Mouse (Mus musculus) embryonic facial prominence, embryonic 15.5 days (tissue): ENCODE results near the gene Tmem179. TPM values are rescaled to one million over a fixed set of nuclear protein-coding genes. Genes with fewer than 3 reads are reported as not detected.
A peak's percentile ranks its signal among the peaks of the same experiment; 100 is the strongest.

Experiments used
- ATAC-seq: fragments of 200-750 bp; cut with Nextera tagmentation; 2 replicates; pipeline ENCODE4 v1.8.0; 2017; ENCODE audit warnings: low read depth, moderate TSS enrichment; ENCODE audit not compliant: insufficient number of reproducible peaks, low FRiP score, low TSS enrichment
- H3K27ac ChIP-seq: fragments of 300-500 bp; sonication (generic); replicated peaks from 2 replicates; pipeline ENCODE4 v1.5.1; 2015; ENCODE audit warnings: mild to moderate bottlenecking, inconsistent platforms
- H3K27me3 ChIP-seq: fragments of 300-500 bp; sonication (generic); 2 replicates; pipeline ENCODE4 v1.6.1; 2015; ENCODE audit warnings: inconsistent platforms
- H3K36me3 ChIP-seq: fragments of 300-500 bp; sonication (generic); 2 replicates; pipeline ENCODE4 v1.6.1; 2015; ENCODE audit warnings: mild to moderate bottlenecking, inconsistent platforms
- H3K4me1 ChIP-seq: fragments of 300-500 bp; sonication (generic); 2 replicates; pipeline ENCODE4 v1.6.1; 2015; ENCODE audit warnings: inconsistent platforms
- H3K4me2 ChIP-seq: fragments of 300-500 bp; sonication (generic); replicated peaks from 2 replicates; pipeline ENCODE4 v1.6.1; 2015; ENCODE audit warnings: mild to moderate bottlenecking, inconsistent platforms
- H3K4me3 ChIP-seq: fragments of 300-500 bp; sonication (generic); replicated peaks from 2 replicates; pipeline ENCODE4 v1.5.1; 2015; ENCODE audit warnings: mild to moderate bottlenecking, inconsistent platforms
- H3K9ac ChIP-seq: fragments of 300-500 bp; sonication (generic); 2 replicates; pipeline ENCODE4 v1.6.1; 2015; ENCODE audit warnings: inconsistent platforms
- H3K9me3 ChIP-seq: fragments of 300-500 bp; sonication (generic); replicated peaks from 2 replicates; pipeline ENCODE4 v1.6.1; 2016; ENCODE audit warnings: inconsistent platforms
- WGBS: fragments of 180-500 bp; shearing (Covaris S2); methylation state at CpG from one replicate; pipeline ENCODE4 v1.1.7; 2015; 5-methylcytosine and 5-hydroxymethylcytosine counted together
- polyA plus RNA-seq: library from polyadenylated mRNA; unstranded; fragments of >200 nt; fragmentation: Nextera tagmentation; extraction: Ambion mirVana; gene quantifications from 2 replicates; pipeline ENCODE4 v1.2.1, GENCODE M21; 2015

The Tmem179 gene
- polyA plus RNA-seq, 1 experiment from 2014 or later, result 0.45 TPM

- no peak overlapping the region for H3K9ac ChIP-seq
- no peaks in the 10 kb centered on the region for H3K36me3 ChIP-seq
- no peak overlapping the region for H3K27ac ChIP-seq
- no peak for ATAC-seq
- 76% methylated on average over 6 of the region's 6 CpGs for WGBS
- no peaks in the 10 kb centered on the region for H3K27me3 ChIP-seq
- H3K4me1 ChIP-seq, result no peaks in the 10 kb centered on the region
- H3K4me2 ChIP-seq, result no peak overlapping the region
- no peaks in the 10 kb centered on the region for H3K9me3 ChIP-seq
- H3K4me3 ChIP-seq, result no peak overlapping the region
Observed at GRCm38 (mm10) chr12:112537233-112537632, 20.7 kb upstream of the Tmem179 start.

- no peak overlapping the region for H3K27ac ChIP-seq
- no peak overlapping the region for H3K4me3 ChIP-seq
- H3K9ac ChIP-seq, result no peak overlapping the region
- WGBS, result 47% methylated on average over 4 of the region's 4 CpGs
- no peak overlapping the region for H3K4me2 ChIP-seq
- ATAC-seq, result no peak
- H3K4me1 ChIP-seq, result no peaks in the 10 kb centered on the region
- H3K9me3 ChIP-seq, result no peaks in the 10 kb centered on the region
- H3K36me3 ChIP-seq, result no peaks in the 10 kb centered on the region
- H3K27me3 ChIP-seq, result no peaks in the 10 kb centered on the region
Observed at GRCm38 (mm10) chr12:112533758-112534157, 17.2 kb upstream of the Tmem179 start.

- ATAC-seq, result no peak
- WGBS, result 8% methylated on average over 4 of the region's 4 CpGs
- H3K4me1 ChIP-seq, result peaks cover 12% of the 10 kb centered on the region
Observed at GRCm38 (mm10) chr12:112518105-112518504, 1.6 kb upstream of the Tmem179 start.

GRCm38 (mm10) chr12:112514897-112515296, 1.6 kb downstream of the Tmem179 start:
- WGBS, result 53% methylated on average over 3 of the region's 3 CpGs

More at GRCm38 (mm10) chr12:112518105-112518504, 1.6 kb upstream of the Tmem179 start:
- Histone ChIP-seq H3K4me3 (no peak overlapping the region), H3K36me3 (no peaks in the 10 kb centered on the region), H3K4me2 (no peak overlapping the region), H3K27me3 (peaks cover 10% of the 10 kb centered on the region; the same call in 1 of the 2 replicates), H3K27ac (no peak overlapping the region), H3K9me3 (no peaks in the 10 kb centered on the region), H3K9ac (no peak overlapping the region)

GRCm38 (mm10) chr12:112510733-112511372, 5.7 kb downstream of the Tmem179 start:
- H3K4me3 ChIP-seq, result peak overlapping the region; percentile 39
- H3K27ac ChIP-seq, result no peak overlapping the region
- no peaks in the 10 kb centered on the region for H3K9me3 ChIP-seq
- WGBS, result 2% methylated on average over 62 of the region's 62 CpGs
- no peak overlapping the region for H3K9ac ChIP-seq
- no peaks in the 10 kb centered on the region for H3K36me3 ChIP-seq
- peak; percentile 72 for ATAC-seq
- 0 out of 2 replicates have a peak, but pooled peaks cover 8% of the 10 kb centered on the region for H3K4me1 ChIP-seq
- H3K4me2 ChIP-seq, result peak overlapping the region; percentile 66
- peaks cover 46% of the 10 kb centered on the region for H3K27me3 ChIP-seq

More at GRCm38 (mm10) chr12:112514897-112515296, 1.6 kb downstream of the Tmem179 start:
- Histone ChIP-seq H3K4me2 (no peak overlapping the region), H3K9ac (no peak overlapping the region), H3K36me3 (no peaks in the 10 kb centered on the region), H3K27ac (no peak overlapping the region), H3K4me3 (no peak overlapping the region), H3K4me1 (peaks cover 20% of the 10 kb centered on the region), H3K27me3 (peaks cover 36% of the 10 kb centered on the region), H3K9me3 (no peaks in the 10 kb centered on the region)
- no peak; the same call in 1 of the 2 replicates for ATAC-seq

- WGBS, result 16% methylated on average over 7 of the region's 7 CpGs
- Histone ChIP-seq H3K4me3 (peak overlapping the region; percentile 39; the same call in 1 of the 2 replicates), H3K4me1 (0 out of 2 replicates have a peak, but pooled peaks cover 8% of the 10 kb centered on the region), H3K9ac (no peak overlapping the region), H3K9me3 (no peaks in the 10 kb centered on the region), H3K4me2 (peak overlapping the region; percentile 66; the same call in 1 of the 2 replicates), H3K27me3 (peaks cover 44% of the 10 kb centered on the region), H3K36me3 (no peaks in the 10 kb centered on the region), H3K27ac (no peak overlapping the region)
- ATAC-seq, result no peak
Observed at GRCm38 (mm10) chr12:112510365-112510732, 6.2 kb downstream of the Tmem179 start.

- H3K9me3 ChIP-seq, result no peaks in the 10 kb centered on the region
- no peaks in the 10 kb centered on the region for H3K36me3 ChIP-seq
- peaks cover 41% of the 10 kb centered on the region for H3K27me3 ChIP-seq
- H3K4me1 ChIP-seq, result 0 out of 2 replicates have a peak, but pooled peaks cover 8% of the 10 kb centered on the region
- no peak overlapping the region for H3K4me3 ChIP-seq
- WGBS, result 67% methylated on average over 3 of the region's 3 CpGs
- no peak for ATAC-seq
- H3K9ac ChIP-seq, result no peak overlapping the region
- no peak overlapping the region for H3K4me2 ChIP-seq
- H3K27ac ChIP-seq, result no peak overlapping the region
Observed at GRCm38 (mm10) chr12:112507984-112508383, 8.6 kb downstream of the Tmem179 start.

- no peak for ATAC-seq
- Histone ChIP-seq H3K4me3 (no peak overlapping the region), H3K9ac (no peak overlapping the region), H3K27ac (no peak overlapping the region), H3K4me2 (no peak overlapping the region), H3K4me1 (0 out of 2 replicates have a peak, but pooled peaks cover 8% of the 10 kb centered on the region), H3K9me3 (no peaks in the 10 kb centered on the region), H3K27me3 (peaks cover 35% of the 10 kb centered on the region), H3K36me3 (no peaks in the 10 kb centered on the region)
- 22% methylated on average over 4 of the region's 4 CpGs for WGBS
Observed at GRCm38 (mm10) chr12:112507264-112507663, 9.3 kb downstream of the Tmem179 start.

- Histone ChIP-seq H3K4me1 (0 out of 2 replicates have a peak, but pooled peaks cover 8% of the 10 kb centered on the region), H3K9me3 (no peaks in the 10 kb centered on the region), H3K27me3 (peaks cover 25% of the 10 kb centered on the region), H3K4me3 (no peak overlapping the region), H3K9ac (no peak overlapping the region), H3K4me2 (no peak overlapping the region), H3K27ac (no peak overlapping the region), H3K36me3 (no peaks in the 10 kb centered on the region)
- no peak for ATAC-seq
- WGBS, result 76% methylated on average over 6 of the region's 6 CpGs
Observed at GRCm38 (mm10) chr12:112506267-112506666, 10.3 kb downstream of the Tmem179 start.

GRCm38 (mm10) chr12:112503003-112503771, 13.4 kb downstream of the Tmem179 start:
- Histone ChIP-seq H3K9me3 (no peaks in the 10 kb centered on the region), H3K4me1 (no peaks in the 10 kb centered on the region), H3K4me2 (no peak overlapping the region), H3K36me3 (no peaks in the 10 kb centered on the region), H3K4me3 (no peak overlapping the region), H3K27ac (no peak overlapping the region), H3K9ac (no peak overlapping the region), H3K27me3 (peaks cover 4% of the 10 kb centered on the region; the same call in 1 of the 2 replicates)
- ATAC-seq, result no peak
- WGBS, result 31% methylated on average over 19 of the region's 19 CpGs

GRCm38 (mm10) chr12:112498683-112499082, 17.9 kb downstream of the Tmem179 start:
- ATAC-seq, result no peak
- Histone ChIP-seq H3K4me1 (no peaks in the 10 kb centered on the region), H3K36me3 (no peaks in the 10 kb centered on the region), H3K27me3 (0 out of 2 replicates have a peak, but pooled peaks cover 5% of the 10 kb centered on the region), H3K9ac (no peak overlapping the region), H3K4me3 (no peak overlapping the region), H3K4me2 (no peak overlapping the region), H3K9me3 (no peaks in the 10 kb centered on the region), H3K27ac (no peak overlapping the region)
- WGBS, result 24% methylated on average over 11 of the region's 11 CpGs
